Mouse (Mus musculus): Measurements from ENCODE around the gene Lnx1.

Gene Lnx1

DNA sequence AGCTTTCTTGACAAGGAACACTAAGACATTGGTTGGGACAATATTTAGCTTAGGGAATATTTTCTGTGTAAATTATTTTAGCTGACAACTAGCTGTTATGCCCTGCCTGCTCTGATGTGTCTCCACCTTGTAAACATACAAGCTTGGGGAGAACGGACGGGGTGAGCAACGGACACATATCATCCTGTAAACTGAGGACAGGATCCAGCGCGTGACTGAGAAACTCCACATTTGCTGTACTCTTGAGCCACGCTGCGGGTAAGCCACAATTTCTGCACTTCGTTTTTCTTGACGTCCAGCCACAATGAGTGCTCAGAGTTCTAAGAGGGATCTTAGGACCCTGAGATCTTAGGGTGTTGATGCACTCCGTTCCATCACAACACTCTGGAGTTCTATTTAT lies 48.9 kb downstream of the Lnx1 start:
- no peak for ATAC-seq (ENCODE audit: low TSS enrichment)

GRCm38 (mm10) chr5:74649122-74649521 lies 53.6 kb downstream of the Lnx1 start:
- no peak for ATAC-seq (ENCODE audit: low TSS enrichment)

DNA sequence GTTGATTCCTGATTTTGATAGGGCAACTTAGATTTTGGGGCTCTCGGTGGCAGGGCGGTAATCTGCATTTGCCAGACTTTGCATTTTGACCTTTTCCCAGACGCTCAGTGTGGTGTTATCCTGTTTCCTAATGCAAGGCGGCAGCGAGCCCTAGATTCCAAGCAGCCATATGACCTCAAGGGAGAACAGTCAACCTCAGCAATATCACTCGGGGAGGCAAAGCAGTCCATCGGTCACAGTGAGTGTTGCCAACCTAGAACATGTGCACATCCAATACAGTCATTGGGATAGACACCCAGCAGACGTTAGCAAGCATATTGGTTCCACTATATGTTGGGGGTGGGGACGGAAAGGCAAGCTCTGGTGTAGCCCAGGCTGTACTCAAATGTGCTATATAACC lies 54.5 kb downstream of the Lnx1 start:
- no peak for ATAC-seq (ENCODE audit: low TSS enrichment)

DNA sequence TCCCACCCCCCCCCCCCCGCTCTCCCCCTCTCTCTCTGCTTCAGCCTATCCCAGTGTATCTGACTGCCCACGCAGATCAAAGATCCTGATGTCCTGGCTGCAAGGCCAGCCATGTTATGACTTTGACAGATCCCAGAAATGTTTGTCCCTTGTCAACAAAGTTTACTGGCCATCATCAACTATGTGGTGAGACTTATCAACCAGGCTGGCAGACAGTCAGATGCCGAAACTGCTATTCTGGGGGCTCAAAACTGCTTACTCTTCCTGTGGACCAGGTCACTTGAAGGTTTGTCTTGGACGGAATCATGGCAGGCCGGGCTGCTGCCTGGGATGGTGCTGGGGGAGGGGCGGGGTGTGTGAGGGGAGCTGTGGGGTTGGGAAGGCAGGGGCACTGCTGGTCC lies 55.1 kb downstream of the Lnx1 start:
- no peak for ATAC-seq (ENCODE audit: low TSS enrichment)

DNA sequence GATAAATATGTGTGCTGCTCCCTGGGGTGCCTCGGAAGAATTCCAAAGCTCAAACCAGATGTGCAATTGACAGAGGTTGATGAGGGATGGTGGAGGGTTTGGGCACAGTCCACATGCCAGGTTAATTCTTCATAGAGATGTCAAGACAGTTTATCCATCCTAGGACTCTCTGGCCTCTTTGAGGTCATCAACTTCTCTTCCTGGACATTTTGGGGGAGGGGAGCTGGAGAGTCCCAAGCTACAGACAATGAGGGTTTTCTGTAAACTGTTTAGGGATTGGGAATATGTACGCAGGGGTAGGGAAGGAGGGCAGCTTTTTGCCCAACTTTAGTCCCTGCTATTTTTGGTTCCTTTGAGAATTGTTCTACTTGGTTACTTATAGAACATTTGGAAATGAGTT lies 60.4 kb downstream of the Lnx1 start:
- ATAC-seq (ENCODE audit: low TSS enrichment) = no peak

DNA sequence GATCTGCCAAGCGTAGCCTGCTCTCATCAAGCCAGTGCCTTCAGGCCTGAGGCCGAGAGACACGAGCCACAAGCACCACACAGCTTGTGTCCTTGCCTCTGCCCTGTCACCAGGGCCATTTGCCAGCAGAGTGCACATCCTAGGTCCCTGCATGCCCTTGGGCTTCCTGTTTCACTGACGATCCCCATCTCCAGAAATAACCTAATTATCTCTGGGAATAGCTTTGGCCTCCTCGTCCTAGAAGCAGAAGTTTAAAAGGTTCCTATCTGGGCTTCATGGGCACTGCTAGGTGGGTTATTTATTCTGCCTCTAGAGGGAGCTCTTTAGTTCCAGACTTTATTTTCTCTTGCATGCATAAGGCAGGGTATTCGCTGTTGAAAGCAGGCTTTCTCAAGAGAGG lies 61.7 kb downstream of the Lnx1 start:
- peak; percentile 81 for ATAC-seq (ENCODE audit: low TSS enrichment)

GRCm38 (mm10) chr5:74640504-74640903 lies 62.2 kb downstream of the Lnx1 start:
- ATAC-seq (ENCODE audit: low TSS enrichment) = no peak

GRCm38 (mm10) chr5:74639516-74639915 lies 63.2 kb downstream of the Lnx1 start:
- 0 out of 2 replicates have a peak, but pooled peaks have one; percentile 35 for ATAC-seq (ENCODE audit: low TSS enrichment)

- no peak for ATAC-seq (ENCODE audit: low TSS enrichment)
These were observed 68.3 kb downstream of the Lnx1 start for GRCm38 (mm10) chr5:74634391-74634790.

DNA sequence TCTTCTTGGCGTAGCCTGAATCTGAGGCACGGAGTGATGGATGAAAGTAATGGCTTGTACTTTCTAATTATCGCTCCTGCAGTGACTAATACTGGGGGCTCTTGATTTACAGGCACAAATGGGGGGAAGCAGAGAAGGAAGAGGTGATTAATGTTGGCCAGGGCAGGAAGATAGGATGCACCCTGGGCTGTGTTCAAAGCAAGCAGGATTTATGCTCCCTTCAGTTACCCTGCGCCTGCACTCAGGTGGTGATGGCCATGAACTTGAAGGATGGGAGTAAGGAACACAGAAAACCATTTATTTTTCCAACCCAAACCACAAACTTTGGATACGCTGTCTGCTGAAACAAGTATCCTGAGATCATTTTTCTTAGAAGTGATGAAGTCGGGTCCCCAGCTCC lies 69.3 kb downstream of the Lnx1 start:
- no peak for ATAC-seq (ENCODE audit: low TSS enrichment)

- no peak for ATAC-seq (ENCODE audit: low TSS enrichment)
These were observed 70.2 kb downstream of the Lnx1 start for GRCm38 (mm10) chr5:74632369-74633114.

DNA sequence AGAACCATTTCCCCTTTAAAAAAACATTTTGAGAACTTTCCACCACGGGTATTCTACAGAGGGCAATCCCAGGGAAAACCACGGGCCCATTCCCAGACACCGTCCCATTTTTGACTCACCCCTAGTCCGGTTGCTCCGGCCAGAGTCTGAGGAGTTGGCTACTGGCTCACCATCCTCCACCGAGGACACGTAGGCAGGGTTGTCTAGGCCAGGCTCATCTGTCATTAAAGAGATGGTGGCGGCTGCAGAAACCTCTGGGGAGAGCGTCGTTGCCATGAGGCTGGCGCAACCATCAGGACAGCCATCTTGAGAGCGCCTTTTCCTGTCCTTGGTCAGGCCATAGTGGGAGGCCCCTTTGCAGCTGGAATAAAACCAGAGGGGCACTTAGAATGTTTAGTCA lies 74.7 kb downstream of the Lnx1 start:
- ATAC-seq (ENCODE audit: low TSS enrichment) = no peak

DNA sequence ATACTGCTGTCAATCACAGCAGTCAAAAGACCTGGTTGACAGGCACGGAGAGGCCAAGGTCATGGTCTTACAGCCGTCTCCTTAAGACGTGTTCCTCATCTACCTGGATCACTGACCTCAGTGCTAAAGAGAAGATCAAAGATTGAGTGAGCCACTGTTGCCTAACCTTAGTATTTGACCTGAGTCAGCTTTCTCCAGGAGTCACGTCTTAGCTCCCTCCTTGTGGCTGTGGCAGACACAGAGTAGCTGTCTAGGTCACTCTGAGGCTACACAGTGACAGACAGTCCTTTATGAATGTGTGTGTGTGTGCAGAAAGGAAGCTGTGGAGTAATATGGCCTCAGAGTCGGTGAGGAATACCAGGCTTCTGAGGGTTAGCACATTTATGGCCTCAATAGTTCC lies 78.3 kb downstream of the Lnx1 start:
- no peak for ATAC-seq (ENCODE audit: low TSS enrichment)

- no peak for ATAC-seq (ENCODE audit: low TSS enrichment)
These were observed 79.3 kb downstream of the Lnx1 start for GRCm38 (mm10) chr5:74623316-74624000.

- no peak for ATAC-seq (ENCODE audit: low TSS enrichment)
These were observed 80.8 kb downstream of the Lnx1 start for GRCm38 (mm10) chr5:74621691-74622470.

GRCm38 (mm10) chr5:74618573-74619059 lies 84.1 kb downstream of the Lnx1 start:
- ATAC-seq (ENCODE audit: low TSS enrichment) = no peak

DNA sequence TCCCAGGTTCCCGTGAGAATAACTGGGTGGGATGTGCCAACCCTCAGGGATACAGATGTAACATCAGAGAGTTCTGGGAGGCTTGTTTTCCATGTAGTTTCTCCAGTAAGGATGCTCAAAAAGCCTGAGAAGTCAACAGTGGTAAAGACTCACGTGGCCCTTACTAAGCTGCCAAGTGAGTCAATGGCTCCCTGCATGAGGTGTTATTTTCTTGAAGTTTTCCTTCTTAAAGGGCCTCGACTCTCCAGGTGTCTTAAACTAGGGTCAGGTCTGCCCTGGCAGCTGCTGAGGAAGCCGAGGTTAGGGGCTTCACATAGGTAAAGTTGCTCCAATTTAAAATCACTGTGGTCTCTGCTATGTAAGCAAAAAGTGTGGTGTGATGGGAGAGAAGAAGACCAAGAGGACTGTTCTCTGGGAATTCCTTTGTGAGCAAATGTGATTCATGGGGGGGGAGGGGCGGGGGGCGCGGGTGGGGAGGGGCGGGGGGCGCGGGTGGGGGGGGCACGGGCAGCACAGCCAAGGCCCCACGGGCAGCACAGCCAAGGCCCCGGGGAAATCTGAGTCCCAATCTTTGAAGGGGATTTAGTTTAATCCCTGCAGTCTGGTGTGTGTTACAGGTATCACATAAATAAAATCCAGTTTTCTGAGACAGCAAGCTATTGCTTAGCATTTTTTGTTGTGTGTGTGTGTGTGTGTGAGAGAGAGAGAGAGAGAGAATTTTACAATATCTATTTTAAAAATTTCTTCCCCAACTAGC lies 84.7 kb downstream of the Lnx1 start:
- no peak for ATAC-seq (ENCODE audit: low TSS enrichment)

- ATAC-seq (ENCODE audit: low TSS enrichment) = no peak
These were observed 89.1 kb downstream of the Lnx1 start for GRCm38 (mm10) chr5:74613491-74614151.

DNA sequence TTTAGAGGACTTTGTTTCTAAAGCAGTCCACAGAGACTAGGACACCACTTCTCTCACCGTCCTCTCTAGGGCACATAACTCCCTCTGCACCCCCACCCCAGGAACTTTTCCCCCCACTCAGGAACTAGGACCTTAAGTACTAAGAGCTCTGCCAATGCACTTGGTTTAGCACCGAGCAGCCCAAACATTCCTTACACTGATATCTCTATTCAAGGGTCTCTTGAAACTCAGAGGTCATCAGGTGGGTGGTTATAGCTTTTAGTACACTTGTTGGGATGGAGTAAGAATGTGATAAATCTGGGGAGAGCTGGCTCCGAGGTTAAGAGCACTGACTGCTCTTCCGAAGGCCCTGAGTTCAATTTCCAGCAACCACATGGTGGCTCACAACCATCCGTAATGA lies 90.0 kb downstream of the Lnx1 start:
- no peak for ATAC-seq (ENCODE audit: low TSS enrichment)

GRCm38 (mm10) chr5:74610511-74610910 lies 92.2 kb downstream of the Lnx1 start:
- ATAC-seq (ENCODE audit: low TSS enrichment) = no peak

DNA sequence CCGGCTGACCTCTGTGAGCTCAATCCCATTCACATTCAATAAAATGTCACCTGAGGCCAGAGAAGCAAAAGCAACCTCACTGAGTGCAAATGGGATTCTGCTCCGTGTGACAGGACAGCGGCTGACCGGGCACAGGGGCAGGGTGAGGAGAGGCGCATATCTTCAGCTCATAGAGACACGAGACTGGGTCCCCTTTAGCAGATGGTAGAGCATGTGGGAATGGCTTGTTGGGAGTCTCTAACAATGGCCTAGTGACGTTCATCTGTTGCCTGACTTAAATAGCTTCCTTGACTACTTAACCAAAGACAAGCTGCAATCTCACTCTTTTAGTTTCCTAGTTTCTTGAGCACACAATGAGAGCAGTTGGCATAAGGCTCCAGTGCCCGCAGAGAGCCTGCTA lies 96.5 kb downstream of the Lnx1 start:
- peak; percentile 52; the same call in 1 of the 2 replicates for ATAC-seq (ENCODE audit: low TSS enrichment)
